Mouse (Mus musculus): ENCODE data around the gene Gpr1. TPM values are rescaled to one million over a fixed set of nuclear protein-coding genes. Genes with fewer than 3 reads are reported as not detected.

Gene Gpr1
- polyA plus RNA-seq, 1 experiment from 2014 or later = 1.1 TPM

DNA sequence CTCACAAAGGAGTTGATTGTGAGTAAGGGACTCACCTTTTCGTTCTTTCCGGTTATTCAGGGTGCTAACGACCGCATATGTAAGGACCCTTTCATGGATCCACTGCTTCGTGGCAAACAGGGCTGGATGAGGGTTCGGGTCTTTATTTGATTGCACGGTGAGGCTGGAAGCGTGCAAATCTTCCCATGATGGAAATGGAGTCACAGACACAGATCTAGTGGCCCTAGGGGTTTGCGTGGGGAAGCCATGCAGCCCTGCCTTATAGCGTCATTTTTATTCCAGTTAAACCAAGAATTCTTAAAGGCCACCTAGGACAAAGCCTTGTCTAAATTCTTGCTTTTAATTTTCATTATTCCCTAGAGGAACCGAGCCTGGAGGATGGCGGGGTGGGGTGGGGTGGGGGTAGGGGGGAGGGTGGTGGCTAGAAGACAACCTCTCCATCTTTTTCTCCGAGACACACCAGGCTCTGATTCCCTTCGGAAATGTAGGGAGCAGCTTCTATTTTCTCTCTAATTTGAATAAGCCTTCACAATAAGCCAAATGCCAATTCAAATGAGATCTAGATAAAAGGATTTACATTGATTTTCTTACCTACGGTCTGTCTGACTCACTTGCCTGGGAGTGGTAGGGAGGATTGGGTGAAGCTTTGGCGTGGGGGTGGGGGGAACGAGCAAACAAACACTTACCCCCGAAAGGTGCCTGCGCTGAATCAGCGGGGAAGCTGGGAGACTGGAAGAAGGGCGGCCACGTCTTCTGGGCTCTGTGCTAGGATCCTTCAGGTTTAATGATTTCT lies 669 bp downstream of the Gpr1 start:
- H3K27me3 ChIP-seq = no peaks in the 10 kb centered on the region
- H3K27ac ChIP-seq (replicated peaks) = peak overlapping the region; percentile 42; the same call in 1 of the 2 replicates
- H3K4me3 ChIP-seq = peak overlapping the region; percentile 6
- peak overlapping the region; percentile 26; the same call in 1 of the 2 replicates for H3K9ac ChIP-seq
- peaks cover 18% of the 10 kb centered on the region for H3K4me1 ChIP-seq (replicated peaks)
- 19% methylated on average over 22 of the region's 22 CpGs for WGBS
- H3K36me3 ChIP-seq = no peaks in the 10 kb centered on the region
- peak overlapping the region; percentile 46 for H3K4me2 ChIP-seq
- H3K9me3 ChIP-seq = no peaks in the 10 kb centered on the region
- 0 out of 2 replicates have a peak, but pooled peaks have one; percentile 32 for ATAC-seq (ENCODE audit: low read depth)

GRCm38 (mm10) chr1:63209861-63210529 lies 4.3 kb downstream of the Gpr1 start:
- 23% methylated on average over 6 of the region's 6 CpGs for WGBS
- no peak for ATAC-seq (ENCODE audit: low read depth)
- Histone ChIP-seq H3K27me3 (no peaks in the 10 kb centered on the region), H3K36me3 (no peaks in the 10 kb centered on the region), H3K4me3 (no peak overlapping the region), H3K9me3 (no peaks in the 10 kb centered on the region), H3K4me1 (replicated peaks) (peaks cover 18% of the 10 kb centered on the region), H3K9ac (no peak overlapping the region), H3K27ac (replicated peaks) (no peak overlapping the region), H3K4me2 (no peak overlapping the region)

GRCm38 (mm10) chr1:63207607-63208006 lies 6.7 kb downstream of the Gpr1 start:
- no peak overlapping the region for H3K27ac ChIP-seq (replicated peaks)
- no peak for ATAC-seq (ENCODE audit: low read depth)
- H3K4me2 ChIP-seq = no peak overlapping the region
- no peak overlapping the region for H3K9ac ChIP-seq
- H3K4me3 ChIP-seq = no peak overlapping the region
- H3K36me3 ChIP-seq = no peaks in the 10 kb centered on the region
- peaks cover 17% of the 10 kb centered on the region for H3K4me1 ChIP-seq (replicated peaks)
- WGBS = 81% methylated on average over 3 of the region's 3 CpGs
- H3K9me3 ChIP-seq = no peaks in the 10 kb centered on the region
- no peaks in the 10 kb centered on the region for H3K27me3 ChIP-seq

DNA sequence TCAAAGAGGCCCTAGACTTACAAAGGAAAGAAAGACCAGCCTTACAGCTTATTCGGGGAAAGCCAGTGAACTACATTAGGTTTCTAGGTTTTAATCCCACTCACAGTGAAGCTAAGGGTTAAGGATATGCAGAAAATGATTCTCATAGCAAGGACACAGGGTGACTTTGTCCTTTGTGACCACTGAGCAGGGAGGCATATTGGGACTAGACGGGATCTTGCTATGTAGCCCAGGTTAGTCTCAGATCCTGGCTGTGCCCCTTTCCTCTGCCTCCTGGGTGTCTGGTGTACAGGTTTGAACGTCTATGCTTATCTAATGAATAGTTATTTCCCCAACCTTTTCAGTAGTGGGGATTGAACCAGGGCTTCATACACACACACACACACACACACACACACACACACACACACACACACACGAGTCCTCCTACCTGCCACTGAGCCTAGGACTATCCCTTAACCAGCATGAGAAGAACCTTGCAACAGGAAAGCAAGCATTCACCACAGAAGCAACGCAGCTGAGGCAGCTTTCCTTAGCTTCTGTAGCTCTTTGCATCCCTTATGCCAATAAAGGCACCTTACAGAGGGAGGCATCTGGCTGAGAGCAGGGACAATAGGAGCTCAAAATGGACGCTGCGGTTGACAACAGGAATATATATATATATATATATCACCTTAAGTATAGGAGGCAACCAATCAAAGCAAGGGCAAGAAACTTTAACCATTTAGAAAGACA lies 9.5 kb downstream of the Gpr1 start:
- no peak overlapping the region for H3K9ac ChIP-seq
- no peaks in the 10 kb centered on the region for H3K36me3 ChIP-seq
- WGBS = 29% methylated on average over 7 of the region's 7 CpGs
- H3K27ac ChIP-seq (replicated peaks) = peak overlapping the region; percentile 81
- peak; percentile 44; the same call in 1 of the 2 replicates for ATAC-seq (ENCODE audit: low read depth)
- no peaks in the 10 kb centered on the region for H3K27me3 ChIP-seq
- no peak overlapping the region for H3K4me2 ChIP-seq
- peaks cover 6% of the 10 kb centered on the region; the same call in 1 of the 2 replicates for H3K9me3 ChIP-seq
- peaks cover 17% of the 10 kb centered on the region for H3K4me1 ChIP-seq (replicated peaks)
- no peak overlapping the region for H3K4me3 ChIP-seq

DNA sequence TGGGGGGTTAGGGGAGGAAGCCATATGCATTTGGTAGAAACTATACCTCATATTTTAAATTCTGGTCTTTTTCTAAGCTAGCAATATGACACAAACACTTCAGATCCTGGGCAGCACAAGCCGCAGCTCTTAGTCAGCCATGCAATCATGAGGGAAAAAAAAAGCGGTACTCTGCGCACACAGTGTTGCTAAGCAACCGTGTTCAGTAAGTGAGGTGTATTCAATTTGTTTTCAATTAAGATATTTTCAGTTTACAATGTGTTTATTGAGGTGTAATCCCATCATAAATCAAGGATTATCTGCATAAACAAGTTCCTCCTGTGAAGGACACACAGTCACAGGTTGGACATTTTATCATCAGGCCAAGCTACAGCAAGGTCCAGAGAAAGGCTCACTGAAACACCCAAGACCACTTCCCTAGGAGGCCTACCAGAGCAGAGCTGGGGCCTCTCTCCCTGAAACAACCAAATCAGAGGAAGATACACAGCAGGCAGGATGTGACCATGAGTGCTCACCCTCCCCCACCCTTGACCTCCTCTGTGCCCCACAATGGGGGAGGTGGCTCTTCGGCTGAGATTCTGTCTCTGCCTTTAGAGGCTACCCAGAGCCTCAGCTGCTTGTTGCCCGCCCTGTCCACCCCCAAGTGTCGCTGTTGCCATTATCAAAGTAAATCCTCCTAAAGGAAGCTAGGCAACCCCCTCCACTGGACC lies 10.2 kb downstream of the Gpr1 start:
- Histone ChIP-seq H3K4me2 (no peak overlapping the region), H3K27me3 (no peaks in the 10 kb centered on the region), H3K4me1 (replicated peaks) (peaks cover 17% of the 10 kb centered on the region), H3K9me3 (peaks cover 6% of the 10 kb centered on the region; the same call in 1 of the 2 replicates), H3K9ac (no peak overlapping the region), H3K27ac (replicated peaks) (peak overlapping the region; percentile 81), H3K36me3 (no peaks in the 10 kb centered on the region), H3K4me3 (no peak overlapping the region)
- WGBS = 6% methylated on average over 7 of the region's 7 CpGs
- ATAC-seq (ENCODE audit: low read depth) = peak; percentile 85

GRCm38 (mm10) chr1:63203471-63203870 lies 10.9 kb downstream of the Gpr1 start:
- Histone ChIP-seq H3K27me3 (no peaks in the 10 kb centered on the region), H3K4me1 (replicated peaks) (peaks cover 17% of the 10 kb centered on the region), H3K36me3 (no peaks in the 10 kb centered on the region), H3K9ac (no peak overlapping the region), H3K27ac (replicated peaks) (peak overlapping the region; percentile 39), H3K4me3 (no peak overlapping the region), H3K9me3 (peaks cover 6% of the 10 kb centered on the region; the same call in 1 of the 2 replicates), H3K4me2 (no peak overlapping the region)
- 70% methylated on average over 1 of the region's 1 CpGs for WGBS
- ATAC-seq (ENCODE audit: low read depth) = peak; percentile 44

GRCm38 (mm10) chr1:63201672-63202071 lies 12.7 kb downstream of the Gpr1 start:
- ATAC-seq (ENCODE audit: low read depth) = no peak
- 71% methylated on average over 1 of the region's 1 CpGs for WGBS
- H3K4me1 ChIP-seq (replicated peaks) = peaks cover 17% of the 10 kb centered on the region

GRCm38 (mm10) chr1:63200322-63200721 lies 14.0 kb downstream of the Gpr1 start:
- H3K9ac ChIP-seq = no peak overlapping the region
- H3K4me1 ChIP-seq (replicated peaks) = peaks cover 17% of the 10 kb centered on the region
- peaks cover 6% of the 10 kb centered on the region; the same call in 1 of the 2 replicates for H3K9me3 ChIP-seq
- no peak overlapping the region for H3K4me2 ChIP-seq
- H3K36me3 ChIP-seq = no peaks in the 10 kb centered on the region
- no peak overlapping the region for H3K4me3 ChIP-seq
- H3K27me3 ChIP-seq = no peaks in the 10 kb centered on the region
- 95% methylated on average over 18 of the region's 18 CpGs for WGBS
- no peak for ATAC-seq (ENCODE audit: low read depth)
- no peak overlapping the region for H3K27ac ChIP-seq (replicated peaks)

More at GRCm38 (mm10) chr1:63201672-63202071, 12.7 kb downstream of the Gpr1 start:
- Histone ChIP-seq H3K36me3 (no peaks in the 10 kb centered on the region), H3K9me3 (peaks cover 6% of the 10 kb centered on the region; the same call in 1 of the 2 replicates), H3K4me2 (no peak overlapping the region), H3K27ac (replicated peaks) (no peak overlapping the region), H3K27me3 (no peaks in the 10 kb centered on the region), H3K4me3 (no peak overlapping the region), H3K9ac (no peak overlapping the region)

GRCm38 (mm10) chr1:63199387-63199786 lies 15.0 kb downstream of the Gpr1 start:
- Histone ChIP-seq H3K27me3 (no peaks in the 10 kb centered on the region), H3K36me3 (no peaks in the 10 kb centered on the region), H3K4me1 (replicated peaks) (peaks cover 14% of the 10 kb centered on the region), H3K4me2 (no peak overlapping the region), H3K9ac (no peak overlapping the region), H3K9me3 (peaks cover 6% of the 10 kb centered on the region; the same call in 1 of the 2 replicates), H3K27ac (replicated peaks) (no peak overlapping the region), H3K4me3 (no peak overlapping the region)
- 96% methylated on average over 6 of the region's 6 CpGs for WGBS
- ATAC-seq (ENCODE audit: low read depth) = no peak

GRCm38 (mm10) chr1:63195848-63196512 lies 18.4 kb downstream of the Gpr1 start:
- ATAC-seq (ENCODE audit: low read depth) = no peak
- Histone ChIP-seq H3K27ac (replicated peaks) (no peak overlapping the region), H3K9me3 (peaks cover 6% of the 10 kb centered on the region; the same call in 1 of the 2 replicates), H3K4me1 (replicated peaks) (no peaks in the 10 kb centered on the region), H3K9ac (no peak overlapping the region), H3K4me2 (no peak overlapping the region), H3K27me3 (no peaks in the 10 kb centered on the region), H3K36me3 (no peaks in the 10 kb centered on the region), H3K4me3 (no peak overlapping the region)
- 70% methylated on average over 5 of the region's 5 CpGs for WGBS
